Mouse (Mus musculus): ENCODE data around the gene Actrt2. TPM values are rescaled to one million over a fixed set of nuclear protein-coding genes. Genes with fewer than 3 reads are reported as not detected.
A peak's percentile ranks its signal among the peaks of the same experiment; 100 is the strongest.

Actrt2 gene
- polyA plus RNA-seq, 1 experiment from 2014 or later, result not detected

DNA sequence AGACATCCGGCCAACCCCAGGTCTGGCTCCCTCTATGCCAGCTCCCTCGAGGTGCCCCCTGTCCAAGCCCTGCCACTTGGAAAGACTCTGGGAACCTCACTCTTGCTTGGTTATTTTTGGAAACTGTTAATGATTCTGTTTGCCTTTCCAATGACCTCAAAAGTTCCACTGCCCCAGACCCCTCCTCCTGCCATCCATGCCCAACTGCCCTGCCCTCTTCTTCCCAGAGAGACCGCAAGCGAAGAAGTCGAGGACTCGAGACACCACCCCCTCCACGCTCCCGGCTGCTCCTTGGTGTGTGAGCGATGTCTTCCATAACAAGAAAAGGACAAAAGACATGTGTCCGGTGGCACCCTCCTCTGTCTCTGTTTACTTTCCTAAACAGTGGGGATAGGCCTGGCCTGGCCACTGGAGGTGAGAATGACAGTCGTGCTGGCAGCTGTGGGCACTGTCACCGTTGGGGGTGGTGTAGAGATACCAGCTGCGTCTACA lies 33.3 kb upstream of the Actrt2 start:
- Histone ChIP-seq H3K9me3 (no peaks in the 10 kb centered on the region), H3K4me2 (no peak overlapping the region), H3K36me3 (replicated peaks) (no peaks in the 10 kb centered on the region), H3K9ac (no peak overlapping the region), H3K27ac (no peak overlapping the region), H3K4me3 (replicated peaks) (no peak overlapping the region), H3K27me3 (peaks cover 5% of the 10 kb centered on the region; the same call in 1 of the 2 replicates), H3K4me1 (peaks cover 11% of the 10 kb centered on the region)
- WGBS, result 92% methylated on average over 13 of the region's 13 CpGs
- ATAC-seq (ENCODE audit: low FRiP score), result no peak

GRCm38 (mm10) chr4:154700436-154700835 lies 32.8 kb upstream of the Actrt2 start:
- Histone ChIP-seq H3K27me3 (peaks cover 5% of the 10 kb centered on the region; the same call in 1 of the 2 replicates), H3K4me3 (replicated peaks) (no peak overlapping the region), H3K4me2 (no peak overlapping the region), H3K9ac (no peak overlapping the region), H3K4me1 (peaks cover 11% of the 10 kb centered on the region), H3K9me3 (no peaks in the 10 kb centered on the region), H3K36me3 (replicated peaks) (no peaks in the 10 kb centered on the region), H3K27ac (no peak overlapping the region)
- 94% methylated on average over 6 of the region's 6 CpGs for WGBS
- no peak for ATAC-seq (ENCODE audit: low FRiP score)

- WGBS, result 88% methylated on average over 8 of the region's 8 CpGs
- Histone ChIP-seq H3K36me3 (replicated peaks) (no peaks in the 10 kb centered on the region), H3K9ac (no peak overlapping the region), H3K4me1 (peaks cover 11% of the 10 kb centered on the region), H3K27me3 (no peaks in the 10 kb centered on the region; the same call in 1 of the 2 replicates), H3K27ac (no peak overlapping the region), H3K9me3 (no peaks in the 10 kb centered on the region), H3K4me3 (replicated peaks) (no peak overlapping the region), H3K4me2 (no peak overlapping the region)
- ATAC-seq (ENCODE audit: low FRiP score), result no peak
Measured at GRCm38 (mm10) chr4:154699236-154699635, 31.6 kb upstream of the Actrt2 start.

GRCm38 (mm10) chr4:154698631-154699030 lies 31.0 kb upstream of the Actrt2 start:
- Histone ChIP-seq H3K36me3 (replicated peaks) (no peaks in the 10 kb centered on the region), H3K4me3 (replicated peaks) (no peak overlapping the region), H3K4me2 (no peak overlapping the region), H3K9me3 (no peaks in the 10 kb centered on the region), H3K27me3 (no peaks in the 10 kb centered on the region), H3K4me1 (peaks cover 14% of the 10 kb centered on the region), H3K27ac (no peak overlapping the region), H3K9ac (no peak overlapping the region)
- 100% methylated on average over 1 of the region's 1 CpGs for WGBS
- ATAC-seq (ENCODE audit: low FRiP score), result no peak

GRCm38 (mm10) chr4:154698021-154698590 lies 30.4 kb upstream of the Actrt2 start:
- ATAC-seq (ENCODE audit: low FRiP score), result no peak
- no peak overlapping the region for H3K9ac ChIP-seq
- H3K4me1 ChIP-seq, result peaks cover 19% of the 10 kb centered on the region
- H3K4me3 ChIP-seq (replicated peaks), result no peak overlapping the region
- no peak overlapping the region for H3K4me2 ChIP-seq
- H3K27me3 ChIP-seq, result no peaks in the 10 kb centered on the region
- no peak overlapping the region for H3K27ac ChIP-seq
- no peaks in the 10 kb centered on the region for H3K36me3 ChIP-seq (replicated peaks)
- WGBS, result 73% methylated on average over 16 of the region's 16 CpGs
- H3K9me3 ChIP-seq, result no peaks in the 10 kb centered on the region

- Histone ChIP-seq H3K4me2 (no peak overlapping the region), H3K27me3 (no peaks in the 10 kb centered on the region), H3K36me3 (replicated peaks) (no peaks in the 10 kb centered on the region), H3K9me3 (no peaks in the 10 kb centered on the region), H3K27ac (no peak overlapping the region), H3K9ac (no peak overlapping the region), H3K4me1 (peaks cover 19% of the 10 kb centered on the region), H3K4me3 (replicated peaks) (no peak overlapping the region)
- ATAC-seq (ENCODE audit: low FRiP score), result no peak
- WGBS, result 80% methylated on average over 5 of the region's 5 CpGs
Measured at GRCm38 (mm10) chr4:154697476-154697875, 29.8 kb upstream of the Actrt2 start.

GRCm38 (mm10) chr4:154696552-154696951 lies 28.9 kb upstream of the Actrt2 start:
- no peak overlapping the region for H3K27ac ChIP-seq
- 83% methylated on average over 5 of the region's 5 CpGs for WGBS

GRCm38 (mm10) chr4:154696146-154696545 lies 28.5 kb upstream of the Actrt2 start:
- Histone ChIP-seq H3K36me3 (replicated peaks) (no peaks in the 10 kb centered on the region), H3K9me3 (no peaks in the 10 kb centered on the region), H3K9ac (no peak overlapping the region), H3K27me3 (no peaks in the 10 kb centered on the region), H3K4me1 (peaks cover 19% of the 10 kb centered on the region), H3K4me2 (no peak overlapping the region), H3K27ac (no peak overlapping the region), H3K4me3 (replicated peaks) (no peak overlapping the region)
- 33% methylated on average over 4 of the region's 4 CpGs for WGBS
- no peak for ATAC-seq (ENCODE audit: low FRiP score)

More at GRCm38 (mm10) chr4:154696552-154696951, 28.9 kb upstream of the Actrt2 start:
- H3K9me3 ChIP-seq, result no peaks in the 10 kb centered on the region
- no peak overlapping the region for H3K4me2 ChIP-seq
- no peak overlapping the region for H3K9ac ChIP-seq
- peaks cover 19% of the 10 kb centered on the region for H3K4me1 ChIP-seq
- ATAC-seq (ENCODE audit: low FRiP score), result no peak
- no peaks in the 10 kb centered on the region for H3K27me3 ChIP-seq
- no peaks in the 10 kb centered on the region for H3K36me3 ChIP-seq (replicated peaks)
- no peak overlapping the region for H3K4me3 ChIP-seq (replicated peaks)

DNA sequence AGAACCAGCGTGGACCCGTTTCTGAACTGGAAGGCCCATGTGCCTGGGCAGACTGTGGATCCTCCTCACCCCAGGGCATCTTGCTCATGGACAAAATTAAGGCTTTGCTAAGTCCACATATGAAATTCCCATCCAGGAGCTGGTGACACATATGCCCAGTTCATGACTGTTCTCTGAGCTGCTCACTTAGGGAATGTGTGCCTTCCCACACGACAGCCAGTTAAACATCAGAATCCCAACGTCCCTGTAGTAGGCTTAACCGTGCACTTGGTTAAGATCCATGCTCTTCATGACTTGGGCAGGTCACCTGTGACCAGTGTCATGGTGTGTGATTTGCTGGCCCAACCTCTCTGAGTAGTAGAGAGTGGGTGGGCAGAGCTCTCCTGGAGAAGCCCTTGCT lies 26.7 kb upstream of the Actrt2 start:
- WGBS, result 91% methylated on average over 5 of the region's 5 CpGs

GRCm38 (mm10) chr4:154693348-154694015 lies 25.8 kb upstream of the Actrt2 start:
- Histone ChIP-seq H3K27me3 (0 out of 2 replicates have a peak, but pooled peaks cover under 1% of the 10 kb centered on the region), H3K4me3 (replicated peaks) (no peak overlapping the region), H3K9me3 (no peaks in the 10 kb centered on the region), H3K4me2 (peak overlapping the region; percentile 15; the same call in 1 of the 2 replicates), H3K4me1 (peaks cover 19% of the 10 kb centered on the region), H3K9ac (no peak overlapping the region), H3K36me3 (replicated peaks) (no peaks in the 10 kb centered on the region), H3K27ac (0 out of 2 replicates have a peak overlapping the region, but pooled peaks have one; percentile 37)
- WGBS, result 48% methylated on average over 20 of the region's 20 CpGs
- ATAC-seq (ENCODE audit: low FRiP score), result peak; percentile 46; the same call in 1 of the 2 replicates

More for the DNA sequence above, 26.7 kb upstream of the Actrt2 start:
- ATAC-seq (ENCODE audit: low FRiP score), result no peak
- H3K36me3 ChIP-seq (replicated peaks), result no peaks in the 10 kb centered on the region
- H3K9me3 ChIP-seq, result no peaks in the 10 kb centered on the region
- no peak overlapping the region for H3K9ac ChIP-seq
- H3K4me2 ChIP-seq, result no peak overlapping the region
- no peak overlapping the region for H3K27ac ChIP-seq
- peaks cover 19% of the 10 kb centered on the region for H3K4me1 ChIP-seq
- no peak overlapping the region for H3K4me3 ChIP-seq (replicated peaks)
- H3K27me3 ChIP-seq, result no peaks in the 10 kb centered on the region

- no peak overlapping the region for H3K4me3 ChIP-seq (replicated peaks)
- H3K9me3 ChIP-seq, result no peaks in the 10 kb centered on the region
- no peak overlapping the region for H3K9ac ChIP-seq
- no peaks in the 10 kb centered on the region for H3K4me1 ChIP-seq
- no peak overlapping the region for H3K4me2 ChIP-seq
- 85% methylated on average over 5 of the region's 5 CpGs for WGBS
- H3K27me3 ChIP-seq, result peaks cover 21% of the 10 kb centered on the region; the same call in 1 of the 2 replicates
- no peak for ATAC-seq (ENCODE audit: low FRiP score)
- H3K27ac ChIP-seq, result no peak overlapping the region
- H3K36me3 ChIP-seq (replicated peaks), result no peaks in the 10 kb centered on the region
Measured at GRCm38 (mm10) chr4:154683068-154683752, 15.5 kb upstream of the Actrt2 start.

GRCm38 (mm10) chr4:154682311-154682710 lies 14.6 kb upstream of the Actrt2 start:
- no peak for ATAC-seq (ENCODE audit: low FRiP score)
- WGBS, result 56% methylated on average over 14 of the region's 14 CpGs

More at GRCm38 (mm10) chr4:154682311-154682710, 14.6 kb upstream of the Actrt2 start:
- Histone ChIP-seq H3K9me3 (no peaks in the 10 kb centered on the region), H3K4me1 (no peaks in the 10 kb centered on the region), H3K4me2 (no peak overlapping the region), H3K4me3 (replicated peaks) (no peak overlapping the region), H3K27me3 (peaks cover 23% of the 10 kb centered on the region), H3K9ac (no peak overlapping the region), H3K27ac (no peak overlapping the region), H3K36me3 (replicated peaks) (no peaks in the 10 kb centered on the region)

Measured in forebrain, embryonic 12.5 days (tissue).